Mouse (Mus musculus): ENCODE data around the gene Gsto2.

DNA sequence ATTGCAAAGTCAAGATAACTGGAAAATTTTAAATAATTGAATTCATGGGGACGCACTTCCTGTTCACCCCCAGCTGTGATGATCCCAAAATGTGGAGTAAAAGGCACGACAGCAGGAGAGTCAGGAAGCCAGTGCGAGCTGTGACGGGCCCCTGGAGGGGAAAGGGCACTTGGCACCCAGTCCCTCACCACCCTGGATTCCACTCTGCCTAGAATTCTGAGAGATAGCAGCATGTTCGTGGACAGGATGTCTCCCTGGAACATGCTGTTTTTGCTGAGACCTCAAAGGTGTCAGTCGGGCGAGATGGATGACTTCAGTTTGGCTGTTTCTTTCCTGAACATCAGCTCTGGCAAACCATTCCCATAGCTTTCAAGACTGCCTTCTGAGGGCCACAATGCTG, 60.5 kb downstream of the Gsto2 start:
- no peak for TF ChIP-seq MYOG (IDR thresholded peaks at IDR 0.05; ENCODE audit: control insufficient read depth in 1 of 3, insufficient read depth in 1 of 3, insufficient read length in 2 of 3, low read depth in 2 of 3)
- no peak for TF ChIP-seq POLR2A (IDR thresholded peaks at IDR 0.05; ENCODE audit: insufficient read length, low read depth)
- no peak for TF ChIP-seq USF1 (IDR thresholded peaks at IDR 0.05; ENCODE audit: low read depth)
- no peak for TF ChIP-seq POLR2AphosphoS2 (IDR thresholded peaks at IDR 0.05; ENCODE audit: insufficient read length, low read depth)
- no peak for TF ChIP-seq MYOD1 (IDR thresholded peaks at IDR 0.05; ENCODE audit: control insufficient read depth in 1 of 3, insufficient read length in 2 of 3, low read depth in 2 of 3)
- TF ChIP-seq REST (IDR thresholded peaks at IDR 0.05; ENCODE audit: insufficient read depth, insufficient read length), result no peak

Measured in myocyte (in vitro differentiated cells).